Mouse (Mus musculus) stomach, embryonic 16.5 days (tissue): ENCODE data around the gene Lenep. TPM values are rescaled to one million over a fixed set of nuclear protein-coding genes. Genes with fewer than 3 reads are reported as not detected.

Experiments
- ATAC-seq: fragments of 200-750 bp; cut with Nextera tagmentation; 2 replicates; pipeline ENCODE4 v1.8.0; 2017; ENCODE audit warnings: moderate number of reproducible peaks, moderate TSS enrichment; ENCODE audit not compliant: insufficient read depth, low FRiP score
- H3K27ac ChIP-seq: fragments of 300-500 bp; sonication (generic); 2 replicates; pipeline ENCODE4 v1.5.1; 2014; ENCODE audit warnings: low read length
- H3K27me3 ChIP-seq: fragments of 300-500 bp; sonication (generic); 2 replicates; pipeline ENCODE4 v1.6.1; 2014; ENCODE audit warnings: low read length, control low read depth, mixed read lengths; ENCODE audit not compliant: control insufficient read depth, insufficient read depth
- H3K36me3 ChIP-seq: fragments of 300-500 bp; sonication (generic); 2 replicates; pipeline ENCODE4 v1.6.1; 2014; ENCODE audit warnings: low read length; ENCODE audit not compliant: control insufficient read depth, insufficient read depth
- H3K4me1 ChIP-seq: fragments of 300-500 bp; sonication (generic); 2 replicates; pipeline ENCODE4 v1.6.1; 2014; ENCODE audit warnings: low read length, control low read depth, mixed read lengths; ENCODE audit not compliant: control insufficient read depth, insufficient read depth
- H3K4me2 ChIP-seq: fragments of 300-500 bp; sonication (generic); 2 replicates; pipeline ENCODE4 v1.6.1; 2014; ENCODE audit warnings: low read depth, low read length, mixed read lengths
- H3K4me3 ChIP-seq: fragments of 300-500 bp; sonication (generic); replicated peaks from 2 replicates; pipeline ENCODE4 v1.5.1; 2014; ENCODE audit warnings: mild to moderate bottlenecking, low read length
- H3K9ac ChIP-seq: fragments of 300-500 bp; sonication (generic); 2 replicates; pipeline ENCODE4 v1.6.1; 2014; ENCODE audit warnings: low read length
- H3K9me3 ChIP-seq: fragments of 300-500 bp; sonication (generic); replicated peaks from 2 replicates; pipeline ENCODE4 v1.6.1; 2016; ENCODE audit warnings: low read length, control low read depth; ENCODE audit not compliant: control insufficient read depth
- WGBS: fragments of 180-500 bp; shearing (Covaris S2); extraction: QIAGEN DNeasy Blood & Tissue Kit; methylation state at CpG from one replicate; pipeline ENCODE4 v1.1.7; 2014; 5-methylcytosine and 5-hydroxymethylcytosine counted together
- polyA plus RNA-seq: library from polyadenylated mRNA; unstranded; fragments of >200 nt; fragmentation: Nextera tagmentation; extraction: Ambion mirVana; gene quantifications from 2 replicates; pipeline ENCODE4 v1.2.1, GENCODE M21; 2015

Lenep gene
- polyA plus RNA-seq, 1 experiment from 2014 or later = not detected

DNA sequence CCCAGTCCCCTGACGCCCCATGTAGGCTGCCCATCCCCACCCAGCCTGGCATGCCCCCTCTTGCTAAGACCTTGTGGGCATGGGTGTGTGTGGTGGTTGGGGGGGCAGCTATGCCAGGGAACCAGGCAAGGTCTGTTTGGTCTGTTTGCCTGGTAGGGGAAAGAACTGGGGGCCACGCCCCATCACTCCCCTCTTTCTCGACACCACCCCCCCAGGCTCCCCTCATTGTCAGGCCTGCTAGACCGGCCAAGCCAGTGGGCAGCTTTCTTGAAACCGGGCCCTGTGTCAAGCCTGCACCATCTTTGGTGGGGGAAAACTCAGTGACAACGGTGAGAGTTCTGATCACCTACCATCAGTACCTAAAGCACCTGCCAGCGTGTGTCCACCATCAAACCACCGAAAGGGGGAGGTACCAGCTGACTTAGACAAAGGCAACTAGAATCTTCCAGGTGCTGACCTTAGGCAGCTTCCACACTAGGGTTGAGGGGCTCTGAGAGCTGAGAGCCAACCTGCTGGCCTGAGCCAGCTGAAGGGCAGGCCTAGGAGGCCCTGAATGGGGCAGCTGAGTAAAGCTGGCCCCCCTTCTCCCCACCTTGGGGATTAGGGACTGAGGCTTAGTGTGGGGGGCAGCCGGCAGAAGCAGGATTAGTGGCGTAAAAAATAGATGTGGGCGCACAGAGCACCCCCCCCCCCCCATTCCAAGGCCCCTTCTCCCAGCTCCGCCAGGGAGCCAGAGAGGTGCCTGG is 18.1 kb downstream of the Lenep start:
- Histone ChIP-seq H3K4me1 (peaks cover 39% of the 10 kb centered on the region), H3K27ac (peak overlapping the region; percentile 80), H3K9ac (peak overlapping the region; percentile 64), H3K27me3 (no peaks in the 10 kb centered on the region), H3K4me2 (peak overlapping the region; percentile 35), H3K4me3 (no peak overlapping the region), H3K9me3 (no peaks in the 10 kb centered on the region), H3K36me3 (peaks cover 11% of the 10 kb centered on the region; the same call in 1 of the 2 replicates)
- 0 out of 2 replicates have a peak, but pooled peaks have one; percentile 7 for ATAC-seq
- WGBS = 61% methylated on average over 12 of the region's 12 CpGs

DNA sequence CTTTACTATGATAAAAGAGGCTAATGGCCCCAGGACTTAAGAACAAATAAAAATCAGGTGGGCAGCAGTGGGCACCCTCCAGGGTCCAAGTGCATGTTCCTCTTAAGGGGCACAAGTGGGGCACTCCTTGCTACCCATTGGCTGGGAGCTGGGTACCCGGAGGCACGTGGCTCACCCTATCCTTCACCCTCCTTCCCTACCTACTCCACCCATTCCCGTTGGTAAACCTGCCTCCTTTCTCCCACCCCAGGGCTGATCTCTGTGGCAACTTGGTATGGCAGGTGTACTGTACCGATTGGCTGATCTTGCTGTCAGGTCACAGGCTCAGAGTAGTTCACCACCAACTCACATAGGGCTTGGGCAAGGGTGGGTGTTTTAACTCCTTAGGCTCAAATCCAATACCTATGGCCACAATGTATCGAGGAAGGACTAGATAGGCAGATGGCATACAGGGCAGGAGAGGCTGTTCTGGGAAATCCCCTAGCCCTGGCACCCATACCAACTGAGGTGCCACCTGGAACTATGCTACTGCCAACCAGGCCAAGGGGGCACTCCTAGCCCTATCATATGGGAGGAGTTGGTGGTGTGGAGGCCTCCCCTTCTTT is 18.8 kb downstream of the Lenep start:
- Histone ChIP-seq H3K4me3 (no peak overlapping the region), H3K9ac (peak overlapping the region; percentile 7; the same call in 1 of the 2 replicates), H3K27me3 (no peaks in the 10 kb centered on the region), H3K9me3 (no peaks in the 10 kb centered on the region), H3K4me2 (no peak overlapping the region), H3K4me1 (peaks cover 39% of the 10 kb centered on the region), H3K36me3 (peaks cover 11% of the 10 kb centered on the region; the same call in 1 of the 2 replicates), H3K27ac (peak overlapping the region; percentile 62)
- WGBS = 75% methylated on average over 5 of the region's 5 CpGs
- ATAC-seq = no peak

DNA sequence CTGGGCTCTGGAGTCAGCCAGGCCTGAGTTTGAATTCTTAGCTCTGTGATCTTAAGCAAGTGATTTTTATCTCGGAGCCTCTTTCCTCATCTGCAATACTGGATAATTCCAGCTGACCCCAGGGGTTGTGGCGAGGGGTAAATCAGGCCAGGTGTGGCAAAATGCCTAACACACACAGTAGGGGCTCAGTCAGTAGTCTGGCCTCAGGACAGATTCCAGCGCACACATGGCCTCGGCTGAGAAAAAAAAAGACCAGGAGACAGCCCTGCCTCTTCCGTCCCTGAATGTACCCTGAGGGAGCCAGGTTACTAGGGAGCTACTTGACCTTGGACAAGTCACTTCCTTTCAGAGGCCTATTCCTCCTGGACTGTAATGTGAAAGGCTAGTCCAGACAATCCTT is 19.6 kb downstream of the Lenep start:
- no peaks in the 10 kb centered on the region for H3K9me3 ChIP-seq
- H3K4me1 ChIP-seq = peaks cover 40% of the 10 kb centered on the region
- no peak overlapping the region for H3K4me3 ChIP-seq
- no peak overlapping the region for H3K27ac ChIP-seq
- peaks cover 11% of the 10 kb centered on the region; the same call in 1 of the 2 replicates for H3K36me3 ChIP-seq
- H3K4me2 ChIP-seq = no peak overlapping the region
- H3K27me3 ChIP-seq = no peaks in the 10 kb centered on the region
- no peak for ATAC-seq
- H3K9ac ChIP-seq = no peak overlapping the region
- 79% methylated on average over 5 of the region's 5 CpGs for WGBS

DNA sequence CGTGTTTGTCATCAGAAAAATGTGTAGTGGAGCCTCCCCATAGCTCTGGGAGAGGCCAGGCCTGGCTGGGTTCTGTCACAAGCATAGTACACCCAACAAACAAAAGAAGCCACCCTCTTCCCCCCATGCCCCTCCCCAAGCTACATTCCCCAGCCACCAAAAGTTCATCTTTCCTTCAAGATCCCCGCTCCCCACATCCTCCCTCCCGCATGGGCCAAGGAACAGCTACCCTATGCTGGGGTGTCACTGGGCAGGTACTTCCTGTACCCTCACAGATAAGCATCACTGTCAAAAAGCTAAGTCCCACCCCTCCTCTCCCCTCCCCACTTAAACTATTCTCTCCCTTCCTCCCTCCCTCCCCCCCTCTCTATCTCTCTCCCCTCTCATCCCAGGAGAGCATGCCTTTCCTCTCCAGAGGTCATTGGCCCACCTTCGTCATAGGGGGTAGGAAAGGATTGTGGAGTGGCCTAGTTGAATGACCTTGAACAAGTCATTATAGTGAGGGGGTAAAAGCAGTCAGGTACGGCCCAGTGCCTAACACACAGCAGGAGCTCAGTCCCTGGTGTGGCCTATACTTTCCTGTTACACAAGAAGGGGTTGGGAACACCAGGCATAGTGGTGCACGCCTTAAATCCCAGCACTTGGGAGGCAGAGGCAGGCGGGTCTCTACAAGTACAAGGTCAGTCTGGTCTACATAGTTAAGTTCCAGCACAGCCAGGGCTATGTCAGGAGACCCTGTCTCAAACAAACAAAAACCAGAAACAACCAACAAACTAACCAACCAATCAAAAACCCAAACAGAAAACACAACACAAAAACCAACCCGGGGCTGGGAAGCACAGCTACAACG is 20.3 kb downstream of the Lenep start:
- no peak for ATAC-seq
- H3K9me3 ChIP-seq = no peaks in the 10 kb centered on the region
- H3K27me3 ChIP-seq = no peaks in the 10 kb centered on the region
- H3K4me2 ChIP-seq = no peak overlapping the region
- peaks cover 39% of the 10 kb centered on the region for H3K4me1 ChIP-seq
- H3K4me3 ChIP-seq = no peak overlapping the region
- 82% methylated on average over 9 of the region's 9 CpGs for WGBS
- no peak overlapping the region for H3K27ac ChIP-seq
- no peak overlapping the region for H3K9ac ChIP-seq
- peaks cover 11% of the 10 kb centered on the region; the same call in 1 of the 2 replicates for H3K36me3 ChIP-seq

DNA sequence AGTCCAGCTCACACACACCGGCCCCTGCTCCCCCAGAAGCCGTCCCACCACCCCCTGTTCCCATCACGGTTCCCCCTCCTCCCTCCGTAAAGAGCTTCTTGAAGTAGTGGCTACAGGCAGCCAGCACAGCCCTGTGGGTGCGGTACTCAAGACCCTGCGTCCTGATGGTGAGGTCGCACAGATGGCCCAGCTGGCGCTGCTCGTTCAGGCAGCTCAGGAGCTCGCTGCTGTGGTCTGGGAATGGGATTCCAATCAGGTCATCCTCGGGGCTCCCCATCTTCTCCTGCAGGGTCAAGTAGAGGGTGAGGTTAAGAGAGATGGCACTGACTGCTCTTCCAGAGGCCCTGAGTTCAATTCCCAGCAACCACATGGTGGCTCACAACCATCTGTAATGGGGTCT is 21.4 kb downstream of the Lenep start:
- ATAC-seq = no peak
- WGBS = 87% methylated on average over 11 of the region's 11 CpGs

DNA sequence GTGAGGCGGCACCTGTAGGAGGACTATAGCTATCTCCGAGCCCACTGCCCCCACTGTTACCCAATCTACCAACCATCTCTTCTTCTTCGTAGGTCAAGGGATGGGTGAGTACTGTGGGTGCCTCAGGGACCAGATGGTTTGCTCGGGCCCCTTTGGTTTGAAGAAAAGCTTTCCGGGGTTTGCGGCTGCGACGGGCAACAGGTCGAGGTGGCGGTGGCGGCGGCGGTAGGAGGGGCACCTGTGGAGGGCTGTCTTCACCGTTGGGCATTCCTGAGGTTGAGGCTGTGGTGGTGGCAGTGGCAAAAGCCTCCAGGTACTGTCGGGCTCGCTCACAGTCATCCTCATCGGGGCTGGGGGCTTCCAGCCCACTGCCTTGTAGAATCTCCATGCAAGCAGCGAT is 21.9 kb downstream of the Lenep start:
- peaks cover 11% of the 10 kb centered on the region; the same call in 1 of the 2 replicates for H3K36me3 ChIP-seq
- H3K4me1 ChIP-seq = peaks cover 32% of the 10 kb centered on the region
- 93% methylated on average over 18 of the region's 18 CpGs for WGBS
- H3K9me3 ChIP-seq = no peaks in the 10 kb centered on the region
- no peak overlapping the region for H3K27ac ChIP-seq
- no peak for ATAC-seq
- no peaks in the 10 kb centered on the region for H3K27me3 ChIP-seq
- H3K9ac ChIP-seq = no peak overlapping the region
- H3K4me2 ChIP-seq = no peak overlapping the region
- H3K4me3 ChIP-seq = no peak overlapping the region

More for the DNA sequence above, 21.4 kb downstream of the Lenep start:
- H3K4me2 ChIP-seq = no peak overlapping the region
- no peak overlapping the region for H3K4me3 ChIP-seq
- peaks cover 32% of the 10 kb centered on the region for H3K4me1 ChIP-seq
- H3K27me3 ChIP-seq = no peaks in the 10 kb centered on the region
- peaks cover 11% of the 10 kb centered on the region; the same call in 1 of the 2 replicates for H3K36me3 ChIP-seq
- no peaks in the 10 kb centered on the region for H3K9me3 ChIP-seq
- H3K9ac ChIP-seq = no peak overlapping the region
- no peak overlapping the region for H3K27ac ChIP-seq

DNA sequence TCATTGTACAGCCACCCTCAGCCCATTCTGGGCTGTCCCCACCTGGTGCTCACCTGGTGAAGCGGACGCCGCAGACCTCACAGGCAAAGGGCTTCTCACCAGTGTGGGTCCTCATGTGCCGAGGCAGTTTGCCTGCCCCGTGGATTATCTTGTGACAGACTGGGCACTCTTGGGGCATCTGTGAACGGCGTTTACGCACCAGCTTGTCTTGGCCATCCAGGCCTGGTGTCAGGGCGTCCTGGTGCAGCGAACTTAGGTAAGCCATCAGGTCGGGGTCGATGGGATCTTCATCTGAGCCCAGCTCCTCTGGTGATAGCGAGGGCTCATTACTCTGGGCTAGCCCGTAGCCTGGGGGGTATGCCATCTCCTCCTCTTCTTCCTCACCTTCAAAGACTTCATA is 22.3 kb downstream of the Lenep start:
- ATAC-seq = no peak
- no peaks in the 10 kb centered on the region for H3K9me3 ChIP-seq
- H3K27ac ChIP-seq = no peak overlapping the region
- no peak overlapping the region for H3K4me3 ChIP-seq
- 95% methylated on average over 14 of the region's 14 CpGs for WGBS
- H3K36me3 ChIP-seq = peaks cover 11% of the 10 kb centered on the region; the same call in 1 of the 2 replicates
- no peaks in the 10 kb centered on the region for H3K27me3 ChIP-seq
- H3K4me2 ChIP-seq = no peak overlapping the region
- H3K9ac ChIP-seq = no peak overlapping the region
- peaks cover 31% of the 10 kb centered on the region for H3K4me1 ChIP-seq

DNA sequence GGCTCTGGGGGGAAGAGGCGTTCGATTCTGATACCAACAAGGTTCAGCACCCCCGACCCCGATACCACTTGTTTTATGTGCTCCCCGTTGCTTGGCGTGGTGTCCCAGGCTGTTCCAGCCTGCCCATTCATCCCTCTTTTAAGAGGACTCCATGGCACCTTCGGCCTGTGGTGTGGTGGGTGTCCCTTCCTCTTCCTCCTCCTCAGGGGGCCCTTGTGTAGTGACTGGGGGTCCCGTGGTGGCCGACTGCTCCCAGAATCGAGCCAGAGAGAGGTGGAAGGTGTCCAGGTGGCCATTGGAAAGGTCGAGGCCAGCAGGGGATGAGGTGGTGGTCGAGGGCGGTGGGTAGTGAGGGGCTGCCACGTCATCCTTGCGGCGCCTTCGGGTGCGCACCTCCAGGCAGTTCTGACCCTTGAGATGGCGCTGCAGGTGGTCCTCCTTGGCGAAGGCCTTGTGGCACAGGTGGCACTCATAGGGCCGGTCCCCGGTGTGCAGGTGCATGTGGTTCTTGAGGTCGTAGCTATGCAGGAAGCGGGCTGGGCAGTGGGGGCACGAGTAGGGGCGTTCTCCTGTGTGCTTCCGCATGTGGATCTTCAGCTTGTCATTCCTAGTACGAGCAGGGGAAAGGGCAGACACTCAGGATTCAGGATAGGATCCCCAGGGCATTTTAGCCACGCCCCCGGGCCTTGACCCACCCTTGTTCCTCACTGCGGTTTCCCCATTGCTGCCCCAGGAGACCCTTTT is 23.0 kb downstream of the Lenep start:
- no peak for ATAC-seq
- H3K27me3 ChIP-seq = no peaks in the 10 kb centered on the region
- no peak overlapping the region for H3K4me2 ChIP-seq
- H3K9me3 ChIP-seq = no peaks in the 10 kb centered on the region
- H3K4me1 ChIP-seq = peaks cover 24% of the 10 kb centered on the region
- peaks cover 11% of the 10 kb centered on the region; the same call in 1 of the 2 replicates for H3K36me3 ChIP-seq
- no peak overlapping the region for H3K9ac ChIP-seq
- H3K4me3 ChIP-seq = no peak overlapping the region
- WGBS = 86% methylated on average over 31 of the region's 31 CpGs
- peak overlapping the region; percentile 86 for H3K27ac ChIP-seq
